Mouse (Mus musculus) liver, adult 2 months (tissue): ENCODE measurements at regions not wholly inside any gene's neighbourhood (a gene's known extent, or its start where the extent isn't known, plus 50 kb on each side); places are given as distances from the start of the nearest gene placed in this dataset.

ENCODE experiments used
- CTCF ChIP-seq: fragments of 200-500 bp; IDR thresholded peaks from 2 replicates; pipeline ENCODE4 v1.5.1; 2011; ENCODE audit warnings: low read depth, low read length, control low read depth
- POLR2A ChIP-seq: fragments of 200-500 bp; IDR thresholded peaks from 2 replicates; pipeline ENCODE4 v1.6.1; 2011; ENCODE audit warnings: low read length, control low read depth; ENCODE audit not compliant: insufficient read depth; ENCODE audit errors: extremely low read depth

GRCm38 (mm10) chr1:177509786-177510185, 67.6 kb downstream of the Zbtb18 start:
- no peak for TF ChIP-seq CTCF
- TF ChIP-seq POLR2A = no peak
